Mouse (Mus musculus) right cerebral cortex, adult 2 months (tissue): ENCODE measurements at regions not wholly inside any gene's neighbourhood (a gene's known extent, or its start where the extent isn't known, plus 50 kb on each side); places are given as distances from the start of the nearest gene placed in this dataset.
"Not testable (repeated sequence)": the region's sequence is repeated elsewhere in the genome, so short reads cannot be mapped to it uniquely, and the experiment has no call there.

ENCODE experiments used
- DNase-seq, 2 experiments: peaks; one replicate each; pipeline ENCODE4 v3.0.0; 2021 to 2022; ENCODE audit warnings: low spot score in 2 of 2

DNA sequence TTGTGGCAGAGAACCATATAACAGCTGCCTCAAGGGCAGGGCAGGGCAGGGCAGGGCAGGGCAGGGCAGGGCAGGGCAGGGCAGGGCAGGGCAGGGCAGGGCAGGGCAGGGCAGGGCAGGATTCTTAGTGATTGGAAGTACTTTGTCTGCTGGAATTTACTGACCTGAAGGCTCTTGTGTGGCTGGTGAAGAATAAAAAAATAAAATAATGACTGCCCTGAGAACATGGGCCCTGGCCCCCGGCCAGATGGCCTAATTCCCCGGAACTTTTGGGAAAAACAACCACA is 169.3 kb downstream of the Qk start:
- DNase-seq, result not testable (repeated sequence)

DNA sequence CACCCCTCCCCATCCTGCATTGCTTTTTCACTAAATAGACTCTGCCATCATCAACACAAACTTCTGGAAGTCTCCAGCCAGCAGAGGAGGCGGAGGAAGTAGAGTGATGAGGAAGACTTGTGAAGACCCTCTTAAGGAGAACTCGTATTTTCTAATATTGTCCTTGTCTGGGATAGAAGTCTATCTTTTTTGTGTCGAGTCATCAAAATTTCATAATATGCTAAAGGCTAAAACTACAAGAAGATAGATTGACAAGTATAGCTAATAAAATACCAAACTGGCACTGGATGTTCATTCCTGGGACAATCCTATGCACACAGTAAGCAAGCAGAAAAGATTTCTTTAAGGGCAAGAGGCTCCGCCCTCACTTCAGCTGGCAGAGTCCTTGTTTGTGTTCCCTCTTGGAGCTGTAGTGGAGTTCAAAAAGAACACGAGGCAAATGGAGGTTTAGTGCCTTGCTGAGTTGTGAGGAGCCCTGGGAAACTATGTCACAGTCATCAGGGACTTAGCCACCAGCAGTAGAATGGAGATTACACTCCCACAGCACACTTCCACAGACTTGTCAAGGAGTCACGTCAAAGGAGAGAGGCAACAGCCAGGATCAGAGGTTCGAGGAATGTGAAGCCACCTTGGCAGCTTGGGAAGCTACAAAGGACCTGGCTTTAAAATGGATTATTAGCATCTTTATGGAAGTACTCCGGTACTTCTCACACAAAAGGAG is 169.8 kb downstream of the Qk start:
- no peak for DNase-seq

DNA sequence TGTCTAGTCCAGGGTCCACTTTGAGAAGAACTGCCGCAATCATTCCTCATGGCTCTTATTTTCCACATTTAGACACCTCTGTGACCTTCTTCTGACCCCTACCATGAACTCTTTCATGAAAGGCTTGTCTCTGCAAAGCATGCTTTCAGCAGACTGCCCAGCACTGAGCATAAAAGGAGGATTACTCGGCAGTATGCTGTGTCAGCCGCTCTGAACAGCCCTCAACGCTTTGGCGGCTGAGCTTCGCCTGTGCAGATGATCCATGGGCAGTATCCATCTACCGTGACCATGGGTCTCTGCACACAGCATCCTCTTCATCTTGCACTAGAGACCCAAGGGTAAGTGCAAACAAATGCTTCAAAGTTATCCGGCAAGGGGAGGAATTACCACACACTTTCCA is 172.5 kb downstream of the Qk start:
- DNase-seq, result no peak

DNA sequence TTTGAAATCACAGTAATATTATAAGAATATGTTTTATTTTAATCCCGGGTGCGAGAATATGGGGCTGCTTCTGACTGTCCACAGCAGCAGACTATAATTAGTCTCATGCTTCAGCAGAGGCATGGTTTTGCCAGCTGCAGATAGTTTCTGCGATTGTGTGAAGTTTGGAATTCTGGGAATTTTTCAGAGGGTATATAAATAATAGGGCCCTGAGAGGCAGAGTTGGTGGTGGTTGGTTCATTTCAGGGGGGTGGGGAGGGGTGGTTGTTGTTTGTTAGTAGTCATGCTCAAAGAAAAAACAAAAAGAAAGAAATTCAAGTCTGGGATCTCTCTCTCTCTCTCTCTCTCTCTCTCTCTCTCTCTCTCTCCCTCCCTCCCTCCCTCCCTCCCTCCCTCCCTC is 173.1 kb downstream of the Qk start:
- DNase-seq, result no peak

DNA sequence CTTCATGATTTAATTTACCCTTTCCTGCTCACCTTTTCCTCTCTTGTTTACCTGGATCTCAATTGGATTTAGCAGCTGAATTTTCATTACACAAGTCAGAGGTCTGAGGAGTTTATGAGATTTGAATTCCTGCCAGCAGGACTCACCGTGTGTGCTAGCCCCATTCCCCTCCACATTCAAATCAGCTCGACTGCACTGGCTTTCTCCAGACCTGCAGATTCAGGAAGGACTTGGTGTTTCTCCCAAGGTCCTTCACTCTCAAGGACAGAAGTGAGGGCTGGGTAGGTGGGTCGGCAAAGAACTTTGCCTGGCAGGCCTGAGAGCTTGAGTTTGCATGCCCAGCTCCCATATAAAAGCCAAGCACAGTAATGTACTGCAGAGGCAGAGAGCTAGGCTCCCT is 180.8 kb downstream of the Qk start:
- no peak for DNase-seq

DNA sequence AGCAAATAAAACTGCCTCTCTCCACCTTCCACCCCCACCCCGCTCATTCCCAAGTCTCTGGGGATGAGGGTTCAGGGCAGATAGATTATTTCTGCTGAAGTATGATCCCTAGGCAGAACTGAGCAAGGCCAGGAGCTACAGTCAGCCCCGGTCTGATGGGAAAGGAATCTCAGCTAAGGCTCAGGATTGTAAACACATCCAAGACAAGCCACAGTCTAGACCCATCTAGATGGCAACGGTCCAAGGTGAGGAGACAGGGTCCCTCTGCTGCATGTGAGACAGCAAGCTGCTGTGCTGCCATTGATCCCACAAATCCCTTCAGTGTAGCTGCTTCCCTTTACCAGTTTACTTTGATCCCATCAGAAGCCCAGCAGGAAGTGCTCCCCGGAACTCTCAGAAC is 181.3 kb downstream of the Qk start:
- DNase-seq, result no peak

DNA sequence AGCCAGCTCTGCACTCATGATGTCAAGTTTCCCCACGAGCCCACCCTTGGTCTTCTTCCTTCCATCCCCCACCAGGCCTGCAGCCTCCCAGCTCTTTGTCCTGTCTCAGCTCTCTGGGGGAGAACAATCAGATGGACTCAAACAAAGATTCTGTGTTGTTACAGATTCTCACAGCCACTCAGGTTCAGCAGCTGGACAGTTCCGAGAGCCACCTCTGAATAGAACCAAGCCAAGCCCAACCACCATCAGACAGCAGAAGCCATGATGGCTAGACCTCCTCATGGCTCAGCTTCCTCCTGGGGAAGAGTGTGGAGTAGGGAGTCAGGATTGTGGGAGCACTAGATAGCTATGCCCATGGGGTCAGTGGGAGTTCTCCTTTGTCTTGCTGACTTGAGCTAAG is 184.5 kb downstream of the Qk start:
- no peak for DNase-seq

DNA sequence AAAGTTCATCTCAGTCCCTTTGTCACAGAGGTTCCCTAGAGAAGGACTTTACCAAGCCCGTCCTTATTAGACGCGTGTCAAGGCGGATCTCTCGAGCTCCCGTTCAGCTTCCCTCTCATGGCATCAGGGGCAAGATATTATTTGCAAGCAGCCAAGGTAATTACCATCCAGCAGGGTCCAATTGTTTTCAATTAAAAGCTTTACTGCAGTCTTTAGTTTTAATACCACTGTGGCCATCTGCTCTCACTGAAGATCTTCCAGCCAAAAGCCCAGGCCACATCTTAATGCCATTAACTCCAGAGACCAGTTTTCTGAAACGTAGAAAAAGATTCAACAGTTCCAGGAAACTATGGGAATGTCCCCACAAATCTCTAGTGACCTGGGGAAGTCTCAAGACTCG is 191.1 kb downstream of the Qk start:
- DNase-seq, result no peak

DNA sequence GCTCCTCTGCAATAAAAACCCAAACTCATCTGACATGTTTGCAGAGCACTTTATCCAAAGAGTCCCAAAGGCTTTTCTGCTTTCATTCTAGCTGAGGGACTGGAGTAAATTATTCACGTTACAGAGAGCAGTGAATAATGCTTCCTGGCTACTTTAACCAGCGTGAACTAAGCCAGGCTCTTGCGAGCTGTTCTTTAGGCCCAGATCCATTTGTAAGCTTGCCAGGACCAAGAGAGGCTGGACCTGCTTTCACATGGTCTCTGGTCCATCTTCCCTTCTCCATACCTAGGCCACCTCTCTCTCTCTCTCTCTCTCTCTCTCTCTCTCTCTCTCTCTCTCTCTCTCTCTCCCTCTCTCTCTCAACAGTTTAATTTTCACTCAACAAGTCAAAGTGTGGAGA is 197.2 kb downstream of the Qk start:
- DNase-seq, result no peak

DNA sequence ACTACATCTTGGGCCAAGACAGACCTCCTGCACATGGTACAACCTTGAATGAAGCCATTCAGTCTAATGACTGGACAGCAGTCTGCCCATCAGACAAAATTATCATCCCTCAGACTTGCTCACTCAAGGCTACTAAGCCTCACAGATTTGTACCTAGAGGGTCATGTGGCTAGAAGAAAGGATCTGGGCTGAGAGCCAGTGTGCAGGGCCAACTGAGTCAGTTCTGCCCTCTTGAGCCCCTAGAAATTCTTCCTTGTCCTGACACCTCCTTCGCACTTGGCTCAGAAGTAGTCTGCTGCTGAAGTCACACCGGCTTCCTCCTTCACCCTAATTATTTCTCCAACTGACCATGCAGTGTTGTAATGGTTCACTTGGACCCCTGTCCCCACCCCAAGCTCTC is 207.5 kb downstream of the Qk start:
- no peak for DNase-seq

DNA sequence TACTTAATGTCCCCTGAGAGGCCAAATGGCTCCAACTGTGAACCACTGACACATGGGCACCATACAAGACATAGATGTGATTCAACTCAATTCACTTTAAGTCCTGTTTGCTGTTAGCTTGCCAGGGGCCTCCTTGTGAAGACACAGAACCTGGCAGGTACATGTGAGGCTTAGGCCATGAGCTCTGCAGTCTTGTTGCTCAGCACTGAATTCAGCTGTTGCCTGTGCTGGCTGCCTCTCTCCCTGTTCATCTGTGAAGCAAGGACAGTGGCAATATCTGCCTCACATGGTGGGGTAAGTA is 209.3 kb downstream of the Qk start:
- no peak for DNase-seq

DNA sequence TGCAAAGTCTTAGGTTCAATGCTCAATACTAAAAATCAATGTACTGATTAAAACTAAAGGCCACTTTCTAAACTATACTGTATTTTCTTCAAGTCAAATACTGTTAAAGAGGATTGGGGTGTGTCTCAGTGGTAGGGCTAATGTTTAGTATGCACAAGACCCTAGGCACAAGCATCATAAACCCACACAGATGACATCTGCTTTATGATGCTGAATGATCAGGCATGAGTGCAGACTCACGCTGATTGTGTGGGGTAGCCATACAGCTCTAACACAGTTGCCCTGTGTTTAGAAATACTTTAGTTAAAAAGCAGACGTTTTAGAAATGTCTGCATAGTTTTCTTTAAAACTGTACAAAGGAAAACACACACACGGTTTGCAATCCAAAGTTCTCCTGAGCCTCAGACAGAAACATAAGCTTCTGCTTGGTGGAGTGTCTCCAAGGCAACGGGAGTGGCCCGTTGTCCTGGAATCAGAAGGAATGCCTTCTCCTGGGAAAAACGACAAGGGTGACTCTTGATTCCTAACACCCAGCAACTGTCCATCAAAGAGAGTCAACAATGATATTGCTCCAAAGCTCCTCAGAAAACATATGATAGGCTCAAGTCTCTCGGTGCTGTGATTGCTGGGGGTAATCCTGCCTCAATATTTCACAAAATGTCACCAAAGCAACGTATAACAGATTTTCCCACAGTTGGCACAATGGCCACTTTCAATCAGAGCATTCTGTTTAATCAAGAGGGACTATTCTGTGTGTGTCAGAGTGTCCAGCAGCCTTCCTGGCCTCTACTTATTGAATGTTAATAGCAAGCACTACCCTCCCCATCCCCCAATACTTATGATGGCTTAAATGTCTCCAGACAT is 209.9 kb downstream of the Qk start:
- DNase-seq, result no peak

DNA sequence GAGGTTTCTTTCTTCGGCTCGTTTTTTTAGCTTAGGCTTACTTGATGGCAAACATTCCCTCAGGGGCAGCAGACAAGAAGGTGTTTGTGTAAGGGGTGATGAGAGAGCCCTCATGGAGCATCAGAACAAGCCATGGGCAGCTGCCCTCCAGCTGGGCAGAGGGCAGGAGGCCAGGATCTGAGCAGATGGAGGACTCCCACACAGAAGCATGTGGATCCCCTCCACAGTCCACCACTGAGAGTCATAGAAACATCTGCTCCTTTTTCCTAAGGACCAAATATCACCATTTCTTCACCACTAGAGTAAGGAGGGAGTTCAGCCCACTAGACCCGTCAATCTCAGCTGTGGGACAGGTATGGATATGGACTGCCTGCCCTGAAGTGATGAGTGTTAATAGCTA is 214.4 kb downstream of the Qk start:
- DNase-seq, result peak; percentile 23 to 40

DNA sequence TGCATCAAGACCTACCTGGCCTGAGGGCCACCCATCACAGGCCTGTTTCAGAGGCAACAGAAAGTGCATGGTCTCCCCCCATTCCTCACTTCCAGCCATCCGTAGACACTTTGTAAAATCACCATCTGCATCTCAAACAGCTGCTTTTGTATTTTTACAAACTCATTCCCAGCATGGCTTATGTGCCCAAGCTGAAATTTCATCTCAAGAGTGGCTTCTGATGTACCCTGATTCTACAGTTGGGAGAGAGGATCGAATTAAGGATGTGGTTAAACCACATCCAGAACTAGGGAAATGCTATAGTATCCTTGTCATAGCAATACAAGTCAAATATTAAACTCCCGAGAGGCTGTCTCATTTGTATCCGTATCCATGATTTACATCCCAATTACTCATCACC is 221.5 kb downstream of the Qk start:
- no peak for DNase-seq

DNA sequence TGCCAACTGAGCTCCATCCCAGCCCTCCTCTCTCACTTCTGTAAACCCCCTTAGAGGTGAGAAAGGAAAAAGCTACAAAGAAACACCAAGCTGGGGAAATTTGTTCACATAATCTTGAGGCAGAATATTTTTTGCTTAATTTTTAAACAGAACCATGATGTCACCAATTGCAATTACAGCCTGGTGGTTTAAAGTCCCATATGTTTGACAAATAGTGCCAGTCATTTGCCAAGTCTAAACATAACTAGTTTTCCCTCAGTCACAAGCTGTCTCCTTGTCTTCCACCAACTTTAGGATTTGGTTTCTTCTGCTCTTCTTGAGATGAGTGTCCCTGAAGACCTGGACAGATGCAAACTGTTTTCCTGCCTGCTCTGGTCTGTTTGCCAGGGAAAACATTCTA is 222.0 kb downstream of the Qk start:
- no peak for DNase-seq

DNA sequence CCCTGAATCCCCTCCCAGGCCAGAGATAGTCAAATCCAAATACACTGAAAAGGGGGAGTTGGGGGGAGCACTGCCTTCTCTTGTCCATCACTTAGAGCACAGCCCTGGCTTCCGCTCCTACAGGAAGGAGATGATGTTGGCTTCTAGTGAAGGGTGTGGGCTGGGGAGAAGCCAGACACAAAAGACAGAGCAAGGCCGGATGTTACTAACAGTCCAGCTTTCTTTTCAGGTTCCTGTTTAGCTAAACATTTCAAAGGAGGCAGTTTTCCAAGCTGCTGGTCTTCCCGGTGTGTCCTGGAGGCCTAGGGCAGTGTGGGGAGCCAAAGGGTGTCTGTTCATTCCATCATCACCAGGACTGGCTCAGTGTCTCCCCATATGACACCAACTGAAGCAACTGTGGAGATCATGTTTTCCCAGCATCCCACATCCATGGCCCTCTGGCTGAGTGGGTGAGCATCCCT is 223.8 kb downstream of the Qk start:
- DNase-seq, result no peak

DNA sequence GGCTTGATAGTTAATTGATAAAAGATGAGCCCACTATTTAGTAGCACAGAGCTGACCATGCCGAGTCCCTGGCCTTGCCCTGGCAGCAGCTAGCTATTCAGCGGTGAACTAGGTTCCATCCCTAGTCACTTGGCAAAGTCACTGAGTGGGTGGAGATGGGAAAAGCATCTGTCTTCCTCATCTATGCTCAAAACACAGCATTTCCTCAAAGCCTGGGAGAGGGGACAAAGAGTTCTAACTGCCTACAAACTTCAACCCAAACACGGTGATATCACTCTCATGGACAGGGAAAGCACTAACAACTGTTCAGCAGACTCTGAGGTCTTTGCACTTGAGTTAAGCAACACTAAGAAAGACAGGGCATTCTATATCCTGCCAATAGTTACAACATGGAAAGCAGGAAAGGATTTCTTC is 225.5 kb downstream of the Qk start:
- DNase-seq, result no peak

DNA sequence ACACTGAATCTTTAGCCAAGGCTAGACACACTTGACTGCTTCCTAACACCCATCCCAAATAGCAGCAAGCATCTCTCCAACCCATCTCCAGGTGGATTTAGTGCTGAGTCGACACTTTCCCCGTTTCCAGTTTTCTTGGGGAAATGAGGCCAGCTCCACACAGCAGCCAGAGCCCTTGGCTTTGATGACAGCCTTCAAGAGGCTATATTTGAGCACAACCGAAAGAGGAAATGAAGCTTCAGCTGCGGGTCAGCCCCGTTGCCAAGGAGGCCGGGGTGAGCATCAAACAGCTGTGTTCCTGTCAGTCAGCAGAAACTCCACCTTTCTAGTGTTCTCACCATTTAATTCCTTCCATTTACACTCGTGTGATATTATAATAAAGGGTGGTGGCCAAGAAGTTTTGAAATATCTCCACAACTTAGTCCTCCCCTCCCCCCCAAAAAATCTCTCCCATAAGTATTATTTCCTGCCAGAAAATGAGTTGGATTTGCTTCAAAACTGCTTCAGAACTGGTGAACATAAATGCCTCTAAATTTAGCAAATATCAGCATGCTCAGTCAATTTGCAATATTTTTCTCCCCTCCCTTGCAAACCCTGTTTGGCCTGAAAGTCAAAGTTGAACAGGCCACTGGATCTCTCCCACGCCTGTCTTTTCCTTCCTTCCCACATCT is 226.1 kb downstream of the Qk start:
- DNase-seq, result peak in 1 of 2 experiments; percentile 13

DNA sequence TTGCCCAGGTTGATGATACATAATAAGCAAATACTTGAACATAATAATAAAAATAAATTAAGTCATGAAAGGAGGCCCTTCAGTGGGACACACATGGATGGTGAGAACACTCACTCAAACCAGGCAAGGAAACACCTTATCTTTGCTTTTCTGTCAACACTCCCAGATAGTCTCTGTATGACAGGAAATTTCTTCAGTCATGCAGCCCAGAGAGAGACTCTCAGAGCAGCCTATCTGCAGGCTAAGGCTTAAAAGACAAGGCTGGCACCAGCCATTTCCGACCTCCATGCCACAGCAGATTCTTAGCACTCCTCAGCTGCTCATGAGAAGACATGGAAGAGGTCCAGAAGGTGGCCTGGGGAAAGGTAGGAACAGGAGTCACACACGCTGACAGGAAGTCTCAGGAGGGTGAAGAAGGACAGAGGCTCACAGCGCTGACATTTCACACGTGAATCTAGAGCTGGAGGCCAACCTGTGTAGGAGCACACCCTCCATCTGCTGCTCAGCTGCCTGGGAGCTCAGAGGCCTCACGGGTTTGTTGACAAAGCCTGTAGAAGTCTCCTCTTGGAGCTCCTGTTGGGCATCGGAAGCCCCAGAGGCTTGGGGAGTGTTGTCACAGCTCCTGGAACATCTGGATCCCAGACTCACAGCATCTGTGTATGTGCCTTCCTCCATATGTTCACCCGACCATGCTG is 232.3 kb downstream of the Qk start:
- DNase-seq, result no peak

DNA sequence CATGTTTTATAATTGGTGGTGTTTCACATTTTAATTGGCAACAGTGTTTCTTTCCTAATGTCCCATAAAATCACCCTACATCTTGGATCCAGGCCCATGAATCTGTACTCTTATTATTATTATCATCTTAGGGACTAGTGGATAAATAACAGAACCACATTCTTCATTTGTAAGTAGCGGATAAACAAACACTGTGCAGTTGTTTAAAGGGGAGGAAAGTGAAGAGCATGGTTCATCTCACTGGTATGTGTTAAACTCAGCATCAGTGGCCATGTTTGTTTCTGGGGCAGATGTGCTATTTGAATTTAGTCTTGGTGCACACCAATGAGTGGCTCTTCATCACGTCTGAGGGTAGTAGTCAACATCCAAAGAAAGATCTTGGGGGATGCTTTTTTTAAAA is 233.1 kb downstream of the Qk start:
- no peak for DNase-seq

DNA sequence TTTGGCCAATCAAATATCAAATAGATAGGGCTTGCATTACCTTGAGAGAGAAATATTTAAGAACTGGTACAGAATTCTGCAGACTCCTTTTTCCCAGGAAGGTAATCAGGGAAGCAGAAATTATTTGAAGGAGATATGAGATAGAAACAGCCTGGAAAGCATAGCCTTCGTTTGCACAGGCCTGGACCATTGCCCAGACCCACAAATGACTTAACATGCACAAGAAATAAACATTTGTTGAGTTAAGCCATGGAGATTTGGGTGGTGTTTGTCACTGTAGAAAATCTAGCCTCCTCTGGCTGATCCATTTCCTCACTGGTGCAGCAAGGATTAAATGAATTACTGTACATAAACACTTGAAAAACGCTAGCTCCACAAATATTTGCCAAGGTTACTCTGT is 233.5 kb downstream of the Qk start:
- DNase-seq, result peak in 1 of 2 experiments; percentile 38

DNA sequence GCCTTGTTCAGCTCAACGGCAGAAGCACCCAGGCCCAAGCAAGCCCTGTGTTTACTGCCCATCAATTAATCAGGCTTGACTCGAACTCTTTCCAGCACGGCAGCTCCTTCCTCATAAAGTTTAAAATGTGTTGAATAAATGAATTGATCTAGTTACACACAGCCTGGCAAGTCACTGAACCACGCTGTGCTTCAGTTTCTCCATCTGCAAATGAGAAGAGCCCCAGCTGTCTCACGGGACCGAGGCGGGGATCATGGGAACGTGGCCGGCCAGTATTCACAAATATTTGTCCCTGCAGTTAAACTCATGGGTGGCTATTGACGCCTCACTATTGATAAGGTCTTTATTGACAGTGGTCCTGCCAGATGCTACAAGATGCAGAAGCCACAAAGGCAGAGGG is 237.9 kb downstream of the Qk start:
- no peak for DNase-seq
